Mouse (Mus musculus) heart, adult 2 months (tissue): Measurements from ENCODE around the gene Alox15. TPM values are rescaled to one million over a fixed set of nuclear protein-coding genes. Genes with fewer than 3 reads are reported as not detected.

Experiments used
- DNase-seq, 2 experiments: peaks; one replicate each; pipeline ENCODE4 v3.0.0; 2021
- H3K27ac ChIP-seq: fragments of 200-600 bp; 2 replicates; pipeline ENCODE4 v1.8.1; 2022
- H3K27me3 ChIP-seq: fragments of 200-500 bp; 2 replicates; pipeline ENCODE4 v1.6.1; 2012; ENCODE audit warnings: mild to moderate bottlenecking, low read length, inconsistent platforms, mixed read lengths; ENCODE audit not compliant: control insufficient read depth, insufficient read depth
- H3K36me3 ChIP-seq: fragments of 200-500 bp; 2 replicates; pipeline ENCODE4 v1.6.1; 2012; ENCODE audit warnings: low read length, inconsistent platforms; ENCODE audit not compliant: control insufficient read depth, insufficient read depth
- H3K4me1 ChIP-seq: fragments of 200-500 bp; 2 replicates; pipeline ENCODE4 v1.6.1; 2011; ENCODE audit warnings: low read length; ENCODE audit not compliant: control insufficient read depth, insufficient read depth
- H3K4me3 ChIP-seq: fragments of 200-600 bp; 2 replicates; pipeline ENCODE4 v1.8.1; 2022
- H3K79me2 ChIP-seq: fragments of 200-500 bp; replicated peaks from 2 replicates; pipeline ENCODE4 v1.6.1; 2012; ENCODE audit warnings: mild to moderate bottlenecking, inconsistent platforms, low read length, moderate library complexity, mixed read lengths; ENCODE audit not compliant: control insufficient read depth, insufficient read depth
- H3K9ac ChIP-seq: fragments of 200-500 bp; 2 replicates; pipeline ENCODE4 v1.6.1; 2012; ENCODE audit warnings: low read depth, mild to moderate bottlenecking, control low read depth, inconsistent platforms, low read length, mixed read lengths
- CTCF ChIP-seq: fragments of 200-600 bp; IDR thresholded peaks from 2 replicates; pipeline ENCODE4 v1.8.1; 2022; ENCODE audit warnings: antibody characterized with exemption, mild to moderate bottlenecking, moderate library complexity
- EP300 ChIP-seq: fragments of 200-500 bp; IDR thresholded peaks from 2 replicates; pipeline ENCODE4 v1.6.1; 2011; ENCODE audit warnings: low read depth, low read length, control low read depth; ENCODE audit not compliant: insufficient read depth
- POLR2A ChIP-seq: fragments of 200-500 bp; IDR thresholded peaks from 2 replicates; pipeline ENCODE4 v1.6.1; 2011; ENCODE audit warnings: mild to moderate bottlenecking, low read depth, low read length, control low read depth; ENCODE audit not compliant: insufficient read depth
- WGBS: fragments of 180-500 bp; shearing (Covaris S2); methylation state at CpG from one replicate; pipeline ENCODE4 v1.1.7; 2018; 5-methylcytosine and 5-hydroxymethylcytosine counted together
- intact Hi-C: fragments of 180-260 bp; cut with DNase I; formaldehyde crosslinking; loops from one replicate; pipeline ENCODE4 v1.15.1; 2025
- polyA plus RNA-seq: library from polyadenylated mRNA; depleted of rRNA; stranded (reverse); fragments of >200 nt; gene quantifications from 2 replicates; pipeline ENCODE4 v1.2.3, GENCODE M21; 2012
- total RNA-seq, 2 experiments: library from RNA; stranded (reverse); gene quantifications; 2 replicates each; pipeline ENCODE4 v1.2.3; 2021

Alox15 gene
- total and polyA plus RNA-seq, 3 experiments: 2.9 to 13.7 (median 5.5) TPM

GRCm38 (mm10) chr11:70324726-70325125 lies 27.1 kb downstream of the Alox15 start:
- intact Hi-C loops: no loop called here

GRCm38 (mm10) chr11:70322528-70322927 lies 29.3 kb downstream of the Alox15 start, which contains the start of gene Alox12e:
Gene Alox12e, minus strand, starts transcription at chr11:70322628.
- no peak within 1 kb of the TSS for H3K9ac ChIP-seq
- H3K27ac ChIP-seq: no peak within 1 kb of the TSS
- H3K36me3 ChIP-seq: no peaks in the 10 kb centered on the region
- DNase-seq: no peak
- TF ChIP-seq CTCF (no peak), POLR2A (no peak), EP300 (no peak)
- H3K27me3 ChIP-seq: peaks cover 12% of the 10 kb centered on the region; the same call in 1 of the 2 replicates
- intact Hi-C loops: no loop called here
- H3K4me3 ChIP-seq: no peak within 1 kb of the TSS
- no peaks in the 10 kb centered on the region for H3K79me2 ChIP-seq
- WGBS: 23% methylated on average over 7 of the region's 7 CpGs
- H3K4me1 ChIP-seq: no peaks in the 10 kb centered on the region

More at GRCm38 (mm10) chr11:70324726-70325125, 27.1 kb downstream of the Alox15 start:
- no peaks in the 10 kb centered on the region for H3K36me3 ChIP-seq
- no peaks in the 10 kb centered on the region for H3K4me1 ChIP-seq
- no peak overlapping the region for H3K9ac ChIP-seq
- no peak for DNase-seq
- 80% methylated on average over 8 of the region's 8 CpGs for WGBS
- H3K79me2 ChIP-seq: no peaks in the 10 kb centered on the region
- TF ChIP-seq POLR2A: no peak
- TF ChIP-seq CTCF: no peak
- no peak for TF ChIP-seq EP300
- peaks cover 10% of the 10 kb centered on the region for H3K27me3 ChIP-seq
- H3K27ac ChIP-seq: no peak overlapping the region
- H3K4me3 ChIP-seq: no peak overlapping the region

- intact Hi-C loops: no loop called here
- H3K4me3 ChIP-seq: no peak overlapping the region
- H3K4me1 ChIP-seq: no peaks in the 10 kb centered on the region
- WGBS: 3% methylated on average over 15 of the region's 15 CpGs
- no peaks in the 10 kb centered on the region for H3K79me2 ChIP-seq
- peak; percentile 11 to 55 for DNase-seq
- no peak overlapping the region for H3K9ac ChIP-seq
- no peak overlapping the region for H3K27ac ChIP-seq
- no peaks in the 10 kb centered on the region for H3K36me3 ChIP-seq
- H3K27me3 ChIP-seq: peaks cover 12% of the 10 kb centered on the region; the same call in 1 of the 2 replicates
- TF ChIP-seq CTCF (peak; percentile 75), POLR2A (no peak), EP300 (no peak)
Measured at GRCm38 (mm10) chr11:70321664-70322063, 30.2 kb downstream of the Alox15 start.

- 66% methylated on average over 12 of the region's 12 CpGs for WGBS
Measured at GRCm38 (mm10) chr11:70319614-70320013, 32.2 kb downstream of the Alox15 start.

GRCm38 (mm10) chr11:70313833-70314232 lies 38.0 kb downstream of the Alox15 start:
- intact Hi-C loops: loop anchor here (10.0 kb wide), 1 partner anchor 259 kb away; the partner anchor contains the start of gene Asgr1
- no peaks in the 10 kb centered on the region for H3K79me2 ChIP-seq
- TF ChIP-seq POLR2A: no peak
- peak; percentile 81 for TF ChIP-seq CTCF
- TF ChIP-seq EP300: no peak
- H3K4me1 ChIP-seq: no peaks in the 10 kb centered on the region; the same call in 1 of the 2 replicates
- WGBS: 40% methylated on average over 7 of the region's 7 CpGs
- 0 out of 2 replicates have a peak, but pooled peaks cover 1% of the 10 kb centered on the region for H3K27me3 ChIP-seq
- H3K4me3 ChIP-seq: no peak overlapping the region
- H3K27ac ChIP-seq: no peak overlapping the region
- no peaks in the 10 kb centered on the region for H3K36me3 ChIP-seq
- no peak for DNase-seq
- no peak overlapping the region for H3K9ac ChIP-seq

More at GRCm38 (mm10) chr11:70319614-70320013, 32.2 kb downstream of the Alox15 start:
- TF ChIP-seq POLR2A (no peak), CTCF (no peak), EP300 (no peak)
- intact Hi-C loops: loop anchor here (10.0 kb wide), 1 partner anchor 265 kb away; the partner anchor contains the start of gene Asgr1
- Histone ChIP-seq H3K36me3 (no peaks in the 10 kb centered on the region), H3K79me2 (no peaks in the 10 kb centered on the region), H3K4me1 (no peaks in the 10 kb centered on the region), H3K4me3 (no peak overlapping the region), H3K27ac (no peak overlapping the region), H3K9ac (no peak overlapping the region), H3K27me3 (peaks cover 12% of the 10 kb centered on the region; the same call in 1 of the 2 replicates)
- no peak for DNase-seq

GRCm38 (mm10) chr11:70309341-70309740 lies 42.5 kb downstream of the Alox15 start:
- no peaks in the 10 kb centered on the region for H3K36me3 ChIP-seq
- H3K4me3 ChIP-seq: no peak overlapping the region
- TF ChIP-seq POLR2A (no peak), CTCF (peak; percentile 86), EP300 (no peak)
- intact Hi-C loops: loop anchor here (1.0 kb wide), 1 partner anchor 54 kb away; the partner anchor contains the start of gene Alox12
- DNase-seq: no peak
- 12% methylated on average over 9 of the region's 9 CpGs for WGBS
- H3K79me2 ChIP-seq: no peaks in the 10 kb centered on the region
- no peak overlapping the region for H3K9ac ChIP-seq
- H3K4me1 ChIP-seq: peaks cover 4% of the 10 kb centered on the region
- H3K27ac ChIP-seq: no peak overlapping the region; the same call in 1 of the 2 replicates
- H3K27me3 ChIP-seq: no peaks in the 10 kb centered on the region
